Mouse (Mus musculus): Measurements from ENCODE around the gene Dync1i1. TPM values are rescaled to one million over a fixed set of nuclear protein-coding genes. Genes with fewer than 3 reads are reported as not detected.

Dync1i1 gene
- polyA plus RNA-seq, 2 experiments = not detected

GRCm38 (mm10) chr6:5726237-5726670 is 815 bp downstream of the Dync1i1 start:
- no peak overlapping the region for H3K9ac ChIP-seq (replicated peaks)
- no peak for ATAC-seq (ENCODE audit: insufficient read depth)

DNA sequence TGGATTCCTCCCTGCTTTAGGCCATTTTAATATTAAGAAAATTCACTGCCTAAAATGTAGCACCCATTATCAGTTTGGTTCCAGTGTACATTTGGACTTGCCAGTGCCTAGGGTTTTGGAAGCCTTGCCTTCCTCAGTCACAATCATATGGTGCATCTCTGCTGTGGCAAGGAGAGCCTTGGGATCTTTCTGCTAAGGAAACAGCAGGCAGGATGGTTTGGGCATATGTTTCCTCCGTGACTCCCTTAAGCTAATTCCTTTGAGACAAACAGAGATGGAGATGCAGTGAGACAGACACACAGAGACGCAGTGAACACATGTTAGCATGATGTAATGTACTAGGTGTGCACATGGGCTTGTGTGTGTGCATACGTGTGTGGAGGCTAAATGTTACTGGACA is 7.8 kb downstream of the Dync1i1 start:
- Histone ChIP-seq H3K4me2 (ENCODE audit: low read depth) (no peak overlapping the region), H3K27me3 (ENCODE audit: control insufficient read depth, insufficient read depth, low read length) (no peaks in the 10 kb centered on the region), H3K9ac (replicated peaks) (no peak overlapping the region), H3K4me3 (ENCODE audit: insufficient read depth in 1 of 2, low read depth in 2 of 2, low read length in 2 of 2) (no peak overlapping the region), H3K9me3 (ENCODE audit: control insufficient read depth, low read length) (no peaks in the 10 kb centered on the region), H3K36me3 (replicated peaks; ENCODE audit: control insufficient read depth, insufficient read depth, low read depth) (no peaks in the 10 kb centered on the region), H3K27ac (no peak overlapping the region), H3K4me1 (replicated peaks; ENCODE audit: control insufficient read depth in 2 of 2, insufficient read depth in 2 of 2, low read length in 1 of 2) (no peaks in the 10 kb centered on the region)
- ATAC-seq (ENCODE audit: insufficient read depth) (no peak), DNase-seq (ENCODE audit: low read depth in 3 of 3, low spot score in 3 of 3) (no peak)
- TF ChIP-seq CTCF (IDR thresholded peaks at IDR 0.05; ENCODE audit: low read depth) (no peak), EP300 (IDR thresholded peaks at IDR 0.05; ENCODE audit: low read depth) (no peak)
- WGBS (ENCODE audit: insufficient replicate concordance) = 48% methylated on average over 3 of the region's 3 CpGs

More at GRCm38 (mm10) chr6:5726237-5726670, 815 bp downstream of the Dync1i1 start:
- Histone ChIP-seq H3K27me3 (ENCODE audit: control insufficient read depth, insufficient read depth, low read length) (peaks cover 8% of the 10 kb centered on the region), H3K4me1 (replicated peaks; ENCODE audit: control insufficient read depth in 2 of 2, insufficient read depth in 2 of 2, low read length in 1 of 2) (no peaks in the 10 kb centered on the region), H3K4me3 (ENCODE audit: insufficient read depth in 1 of 2, low read depth in 2 of 2, low read length in 2 of 2) (no peak overlapping the region), H3K4me2 (ENCODE audit: low read depth) (no peak overlapping the region; the same call in 1 of the 2 replicates), H3K9me3 (ENCODE audit: control insufficient read depth, low read length) (no peaks in the 10 kb centered on the region), H3K36me3 (replicated peaks; ENCODE audit: control insufficient read depth, insufficient read depth, low read depth) (no peaks in the 10 kb centered on the region), H3K27ac (no peak overlapping the region)
- 6% methylated on average over 10 of the region's 10 CpGs for WGBS (ENCODE audit: insufficient replicate concordance)
- DNase-seq (ENCODE audit: low read depth in 3 of 3, low spot score in 3 of 3) = no peak
- TF ChIP-seq CTCF (IDR thresholded peaks at IDR 0.05; ENCODE audit: low read depth) (no peak), EP300 (IDR thresholded peaks at IDR 0.05; ENCODE audit: low read depth) (no peak)

DNA sequence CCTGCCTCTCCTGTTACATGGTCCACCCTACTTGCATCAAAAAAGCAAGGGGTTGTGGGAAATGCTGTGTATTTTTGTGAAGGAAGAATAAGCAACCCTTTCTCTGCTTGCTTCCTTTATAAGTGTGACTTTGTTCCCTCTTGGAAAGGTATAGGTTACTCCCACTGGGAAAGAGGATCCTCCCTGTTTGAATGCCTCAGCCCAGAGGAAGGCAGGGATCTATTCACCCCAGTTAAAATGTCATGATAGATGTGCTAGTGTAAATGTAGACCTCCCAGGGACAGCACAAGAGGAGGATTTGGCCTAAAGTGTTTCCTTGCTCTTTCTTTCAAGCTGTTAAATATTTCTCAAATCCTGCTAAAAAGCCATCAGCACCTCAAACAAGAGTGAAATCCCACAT is 9.0 kb downstream of the Dync1i1 start:
- no peak for TF ChIP-seq EP300 (IDR thresholded peaks at IDR 0.05; ENCODE audit: low read depth)
- no peak for TF ChIP-seq CTCF (IDR thresholded peaks at IDR 0.05; ENCODE audit: low read depth)
- H3K36me3 ChIP-seq (replicated peaks; ENCODE audit: control insufficient read depth, insufficient read depth, low read depth) = no peaks in the 10 kb centered on the region
- H3K27ac ChIP-seq = no peak overlapping the region
- H3K4me1 ChIP-seq (replicated peaks; ENCODE audit: control insufficient read depth in 2 of 2, insufficient read depth in 2 of 2, low read length in 1 of 2) = no peaks in the 10 kb centered on the region
- H3K9me3 ChIP-seq (ENCODE audit: control insufficient read depth, low read length) = no peaks in the 10 kb centered on the region
- ATAC-seq (ENCODE audit: insufficient read depth) (no peak), DNase-seq (ENCODE audit: low read depth in 3 of 3, low spot score in 3 of 3) (no peak)
- no peak overlapping the region for H3K4me3 ChIP-seq (ENCODE audit: insufficient read depth in 1 of 2, low read depth in 2 of 2, low read length in 2 of 2)
- no peaks in the 10 kb centered on the region for H3K27me3 ChIP-seq (ENCODE audit: control insufficient read depth, insufficient read depth, low read length)
- H3K9ac ChIP-seq (replicated peaks) = no peak overlapping the region
- H3K4me2 ChIP-seq (ENCODE audit: low read depth) = no peak overlapping the region

DNA sequence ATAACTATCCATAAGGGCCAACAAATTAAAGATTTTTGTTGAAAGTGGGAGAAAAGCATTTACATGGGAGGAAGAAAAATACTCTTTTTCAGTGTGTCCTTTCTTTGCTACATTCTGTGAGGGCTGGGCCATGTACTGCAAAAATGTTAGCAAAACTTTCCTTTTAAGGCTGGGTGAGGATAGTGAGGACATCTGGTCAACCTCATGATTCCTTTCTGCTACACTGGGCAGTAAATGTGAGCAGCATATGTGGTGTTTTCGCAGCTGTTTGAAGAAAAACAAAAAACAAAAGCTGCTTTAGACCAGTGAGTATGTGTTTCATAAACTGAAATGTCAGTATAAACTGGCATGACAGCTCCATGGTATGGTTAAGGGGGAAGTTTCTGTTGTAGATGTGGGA is 9.4 kb downstream of the Dync1i1 start:
- H3K36me3 ChIP-seq (replicated peaks; ENCODE audit: control insufficient read depth, insufficient read depth, low read depth) = no peaks in the 10 kb centered on the region
- H3K27me3 ChIP-seq (ENCODE audit: control insufficient read depth, insufficient read depth, low read length) = no peaks in the 10 kb centered on the region
- WGBS (ENCODE audit: insufficient replicate concordance) = 59% methylated on average over 1 of the region's 1 CpGs
- DNase-seq (ENCODE audit: low read depth in 3 of 3, low spot score in 3 of 3) = no peak
- H3K9ac ChIP-seq (replicated peaks) = no peak overlapping the region
- H3K27ac ChIP-seq = no peak overlapping the region
- H3K9me3 ChIP-seq (ENCODE audit: control insufficient read depth, low read length) = no peaks in the 10 kb centered on the region
- no peak for ATAC-seq (ENCODE audit: insufficient read depth)
- TF ChIP-seq CTCF (IDR thresholded peaks at IDR 0.05; ENCODE audit: low read depth) (no peak), EP300 (IDR thresholded peaks at IDR 0.05; ENCODE audit: low read depth) (no peak)
- H3K4me3 ChIP-seq (ENCODE audit: insufficient read depth in 1 of 2, low read depth in 2 of 2, low read length in 2 of 2) = no peak overlapping the region
- H3K4me2 ChIP-seq (ENCODE audit: low read depth) = no peak overlapping the region
- no peaks in the 10 kb centered on the region for H3K4me1 ChIP-seq (replicated peaks; ENCODE audit: control insufficient read depth in 2 of 2, insufficient read depth in 2 of 2, low read length in 1 of 2)

DNA sequence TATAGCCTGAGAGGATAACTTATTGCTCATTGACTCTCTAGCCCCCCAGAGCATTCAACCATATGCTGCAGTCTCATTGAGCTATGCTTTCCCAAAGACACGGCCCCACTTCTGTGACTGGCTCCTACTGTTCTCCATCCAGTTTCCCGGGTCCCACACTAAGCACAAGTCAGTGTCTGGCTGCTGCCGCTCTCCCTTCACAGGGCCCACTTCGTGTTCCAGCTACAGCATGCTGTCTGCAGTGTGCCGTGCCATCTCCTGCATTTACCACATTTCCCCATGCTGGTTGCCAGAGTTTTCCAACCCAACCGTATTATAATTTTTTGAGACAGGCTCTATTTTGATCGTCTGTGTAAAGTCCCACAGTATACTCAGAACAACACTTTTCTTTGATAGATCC is 14.3 kb downstream of the Dync1i1 start:
- Histone ChIP-seq H3K36me3 (replicated peaks; ENCODE audit: control insufficient read depth, insufficient read depth, low read depth) (no peaks in the 10 kb centered on the region), H3K4me1 (replicated peaks; ENCODE audit: control insufficient read depth in 2 of 2, insufficient read depth in 2 of 2, low read length in 1 of 2) (no peaks in the 10 kb centered on the region), H3K9me3 (ENCODE audit: control insufficient read depth, low read length) (no peaks in the 10 kb centered on the region), H3K4me3 (ENCODE audit: insufficient read depth in 1 of 2, low read depth in 2 of 2, low read length in 2 of 2) (no peak overlapping the region), H3K27ac (no peak overlapping the region), H3K4me2 (ENCODE audit: low read depth) (no peak overlapping the region), H3K27me3 (ENCODE audit: control insufficient read depth, insufficient read depth, low read length) (no peaks in the 10 kb centered on the region), H3K9ac (replicated peaks) (no peak overlapping the region)
- no peak for TF ChIP-seq EP300 (IDR thresholded peaks at IDR 0.05; ENCODE audit: low read depth)
- TF ChIP-seq CTCF (IDR thresholded peaks at IDR 0.05; ENCODE audit: low read depth) = no peak
- ATAC-seq (ENCODE audit: insufficient read depth) (no peak), DNase-seq (ENCODE audit: low read depth in 3 of 3, low spot score in 3 of 3) (no peak)
- 64% methylated on average over 7 of the region's 7 CpGs for WGBS (ENCODE audit: insufficient replicate concordance)
